Mouse (Mus musculus) kidney, adult 9 months (tissue): Measurements from ENCODE around the gene Smlr1.

Source experiments
- DNase-seq: peaks from one replicate; pipeline ENCODE4 v3.0.0; 2022

Gene Smlr1

DNA sequence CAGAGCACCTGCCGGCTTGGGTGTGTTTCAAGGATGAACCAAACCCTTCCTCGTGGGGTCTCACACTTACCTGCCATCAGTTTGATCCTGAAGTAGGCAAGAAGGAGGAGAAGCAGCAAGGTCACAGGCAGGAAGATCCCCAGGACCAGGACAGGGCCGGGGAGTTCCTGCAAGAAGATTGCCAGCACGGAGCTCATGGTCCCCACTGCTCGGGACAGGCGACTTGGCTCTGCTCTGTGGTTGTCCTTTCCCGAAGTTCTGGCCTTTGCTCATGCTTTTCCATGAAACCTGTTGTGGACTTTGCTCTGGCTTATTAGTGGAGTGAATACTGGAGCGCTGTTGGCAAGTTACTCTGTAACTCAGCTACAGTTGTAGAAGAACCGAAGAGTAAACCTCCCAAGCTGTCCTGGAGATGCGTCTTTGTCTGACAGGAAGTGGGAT lies at the start of gene Smlr1:
Gene Smlr1 (minus strand): TSS at position 377 of the 441 bp plus-strand sequence.
- peak; percentile 88 for DNase-seq

DNA sequence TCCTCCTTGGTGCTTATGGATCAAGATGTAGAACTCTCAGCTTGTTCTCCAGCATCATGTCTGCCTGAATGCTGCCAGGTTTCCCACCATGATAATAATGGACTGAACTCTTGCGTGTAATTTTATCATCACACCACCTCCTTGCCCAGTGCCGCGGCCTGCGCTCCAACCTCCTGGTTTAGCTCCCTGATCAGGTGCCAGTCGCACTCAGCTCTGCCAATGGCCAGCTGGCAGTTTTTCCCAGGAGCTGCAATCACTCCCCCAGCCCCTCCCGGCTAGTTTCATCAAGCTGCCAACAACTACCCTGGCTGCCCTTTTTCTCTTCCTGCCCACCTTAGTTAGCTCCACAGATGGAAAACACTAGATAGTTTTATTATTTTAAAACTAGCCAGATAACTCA lies 48.8 kb upstream of the Smlr1 start:
- no peak for DNase-seq

DNA sequence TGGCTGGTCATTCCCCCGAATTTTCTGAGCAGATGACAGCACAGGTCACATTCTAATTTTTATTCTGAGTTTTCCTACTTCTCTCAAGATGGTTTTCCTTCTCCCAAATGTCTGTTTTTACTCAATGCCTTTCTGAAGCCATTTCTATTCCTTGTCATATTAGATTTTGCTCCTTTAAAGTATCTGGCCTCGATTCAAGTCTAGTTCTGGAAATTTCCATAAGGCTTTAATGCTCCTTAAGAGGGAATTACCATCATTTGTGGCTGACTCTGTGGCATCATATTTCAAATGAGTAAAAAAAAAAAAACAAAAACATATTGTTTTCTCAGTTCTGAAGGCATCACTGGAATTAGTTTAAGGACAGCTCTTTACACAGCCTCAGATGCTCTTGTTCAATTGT lies 44.0 kb upstream of the Smlr1 start:
- no peak for DNase-seq

DNA sequence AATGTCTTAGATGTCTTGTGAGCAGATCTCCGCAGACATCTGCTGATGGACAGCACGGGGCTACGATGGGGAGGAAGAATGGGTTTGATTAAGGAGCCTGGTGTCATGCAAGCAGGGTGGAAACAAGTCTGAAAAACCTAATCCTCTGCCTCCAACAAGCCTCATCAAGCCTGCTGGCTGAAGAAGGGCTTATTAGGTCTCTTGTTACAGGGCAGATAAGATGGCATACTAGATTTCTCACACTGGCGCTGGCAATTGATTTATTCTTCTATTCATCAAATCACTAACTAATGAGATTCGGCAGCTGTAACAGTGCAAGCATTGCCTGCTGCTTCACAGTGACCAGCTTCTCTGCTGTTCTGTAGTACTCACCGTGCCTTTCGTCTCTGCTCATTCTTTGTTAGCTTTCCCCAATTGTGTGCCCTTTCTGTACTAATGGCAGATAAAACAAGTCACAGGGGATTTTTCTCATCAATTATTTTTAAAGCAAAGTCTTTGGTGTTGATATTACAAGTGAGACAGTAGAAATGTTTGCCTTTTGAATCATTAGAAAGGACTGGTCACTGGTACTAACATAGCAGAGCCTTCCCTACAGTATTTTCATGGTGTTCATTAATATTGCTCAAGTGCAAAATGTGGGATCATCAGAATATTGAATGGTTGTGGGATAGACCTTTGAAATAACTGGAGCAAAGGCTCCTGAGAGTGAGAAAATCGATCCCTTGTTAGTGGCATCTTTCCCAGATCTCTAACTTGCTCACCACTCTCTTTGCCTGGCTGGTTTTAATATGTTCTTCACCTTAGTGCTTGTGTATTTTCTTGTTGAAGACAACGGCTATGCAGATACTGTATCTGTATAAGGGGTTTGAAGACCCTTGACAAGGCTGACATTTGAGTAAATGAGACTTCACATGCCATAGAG lies 35.5 kb upstream of the Smlr1 start:
- DNase-seq: no peak

DNA sequence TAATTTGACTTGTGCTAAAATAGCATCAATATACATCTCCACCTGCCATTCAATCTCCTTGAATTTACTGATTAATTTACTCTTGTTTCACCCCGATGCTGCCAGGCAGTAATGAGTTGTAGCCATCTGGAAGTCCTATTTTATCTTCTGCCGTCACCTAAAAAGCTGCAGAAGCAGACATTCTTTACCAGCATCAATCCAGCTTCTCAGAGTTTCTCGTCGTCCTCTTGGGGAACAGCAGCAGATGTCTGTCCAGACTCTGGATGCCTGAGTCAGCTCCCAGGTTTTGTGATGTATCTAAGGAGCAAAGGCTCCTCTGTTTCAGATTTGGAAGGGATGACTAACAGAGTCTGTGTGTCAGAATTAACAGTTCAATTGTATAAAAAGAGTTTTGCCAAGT lies 16.9 kb upstream of the Smlr1 start:
- no peak for DNase-seq

DNA sequence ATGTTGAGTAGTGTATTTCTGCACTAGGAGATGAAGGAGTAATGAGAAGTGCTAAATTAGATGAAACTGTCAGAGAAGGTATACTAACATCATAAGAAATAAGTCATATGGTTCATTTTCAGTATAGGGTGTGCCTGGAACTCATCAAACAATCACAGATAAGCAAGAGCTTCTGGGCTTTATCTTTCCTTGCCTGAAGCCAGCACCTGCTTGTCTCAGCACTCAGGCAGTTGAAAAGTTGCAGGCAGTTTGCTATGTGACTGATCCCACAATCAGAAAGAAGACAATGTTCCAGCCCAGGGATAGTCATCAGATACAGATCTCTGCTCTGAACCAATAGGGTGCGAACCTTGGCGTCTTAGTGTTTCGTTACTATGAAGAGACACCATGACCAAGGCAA lies 5.0 kb upstream of the Smlr1 start:
- no peak for DNase-seq

DNA sequence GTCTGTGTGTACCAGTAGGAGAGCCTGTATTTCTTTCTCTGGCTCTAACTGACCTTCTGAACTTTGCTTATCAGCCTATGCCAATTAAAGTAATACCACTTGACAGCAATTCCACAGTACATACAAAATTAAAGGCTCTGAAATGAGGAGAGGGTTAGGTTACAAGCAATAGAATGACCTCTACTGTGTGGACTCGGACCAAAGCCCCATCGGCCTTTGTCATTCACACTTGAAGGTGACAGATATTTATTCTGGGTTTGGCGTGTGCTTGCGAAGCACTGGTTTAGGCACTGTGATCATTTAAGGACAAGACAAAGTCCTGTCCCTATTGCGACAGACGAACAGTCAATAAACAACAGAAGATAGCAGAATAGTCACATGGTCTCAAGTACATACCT lies 3.7 kb upstream of the Smlr1 start:
- no peak for DNase-seq

DNA sequence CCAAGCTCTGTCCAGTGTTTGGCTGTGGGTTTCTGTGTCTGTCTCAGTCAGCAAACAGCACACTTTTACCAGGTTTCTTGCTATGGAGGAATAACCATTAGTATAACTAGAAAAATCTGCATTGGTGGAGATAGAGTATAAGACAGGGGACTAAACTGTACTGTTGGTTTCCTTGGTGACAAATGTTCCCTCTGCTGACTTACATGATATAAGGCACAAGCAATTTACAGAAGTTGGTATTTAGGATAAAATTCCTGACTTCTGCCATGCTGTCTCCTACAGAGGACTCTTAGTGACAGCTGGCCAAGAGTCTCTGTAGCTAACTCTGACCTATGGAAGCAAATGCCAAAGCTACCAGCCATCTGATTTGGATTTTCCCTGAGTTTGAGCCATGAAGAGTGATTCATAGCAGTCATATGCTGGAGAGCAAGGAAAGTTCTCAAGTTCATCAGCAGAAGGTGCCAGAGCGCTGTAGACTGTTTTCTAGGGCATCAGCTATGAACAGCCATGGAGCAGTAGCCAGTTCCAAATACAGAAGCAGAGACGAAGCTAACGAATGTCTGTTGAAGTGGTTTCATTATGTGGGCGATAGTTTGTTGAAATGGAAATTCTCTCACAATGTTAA lies 3.2 kb upstream of the Smlr1 start:
- peak; percentile 20 for DNase-seq

DNA sequence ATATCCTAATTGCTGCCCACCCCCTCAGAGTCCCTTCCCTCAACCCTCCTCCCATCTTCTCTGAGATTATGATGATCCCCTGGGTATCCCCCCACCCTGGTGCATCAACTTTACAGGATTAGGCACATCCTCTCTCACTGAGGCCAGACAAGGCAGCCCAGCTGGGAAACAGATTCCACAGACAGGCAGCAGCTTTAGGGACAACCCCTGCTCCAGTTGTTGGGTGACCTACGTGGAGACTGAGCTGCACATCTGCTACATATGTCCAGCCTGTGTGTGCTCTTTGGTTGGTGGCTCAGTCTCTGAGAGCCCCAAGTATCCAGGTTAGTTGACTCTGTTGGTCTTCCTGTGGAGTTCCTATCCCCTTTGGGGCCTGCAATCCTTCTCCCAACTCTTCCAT lies 2.7 kb upstream of the Smlr1 start:
- DNase-seq: no peak

DNA sequence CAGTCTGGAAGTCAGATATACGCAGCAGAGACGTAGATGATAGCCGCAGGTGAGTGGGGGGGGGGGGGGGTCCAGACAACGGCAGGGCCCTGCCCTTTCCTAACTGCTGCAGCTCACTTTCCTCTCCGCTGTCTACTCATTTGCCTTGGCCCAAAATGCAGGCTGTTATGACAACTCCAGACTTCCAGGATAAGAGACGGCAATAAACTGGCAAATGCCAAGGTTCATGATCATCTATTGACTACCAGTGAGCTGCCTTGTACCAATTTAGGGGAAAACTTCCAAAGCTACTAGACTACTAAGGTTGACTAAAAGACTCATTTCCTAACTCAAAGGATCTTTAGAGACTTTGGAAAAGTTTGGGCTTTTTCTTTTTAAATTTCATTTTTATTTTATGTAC lies 554 bp upstream of the Smlr1 start:
- DNase-seq: no peak

DNA sequence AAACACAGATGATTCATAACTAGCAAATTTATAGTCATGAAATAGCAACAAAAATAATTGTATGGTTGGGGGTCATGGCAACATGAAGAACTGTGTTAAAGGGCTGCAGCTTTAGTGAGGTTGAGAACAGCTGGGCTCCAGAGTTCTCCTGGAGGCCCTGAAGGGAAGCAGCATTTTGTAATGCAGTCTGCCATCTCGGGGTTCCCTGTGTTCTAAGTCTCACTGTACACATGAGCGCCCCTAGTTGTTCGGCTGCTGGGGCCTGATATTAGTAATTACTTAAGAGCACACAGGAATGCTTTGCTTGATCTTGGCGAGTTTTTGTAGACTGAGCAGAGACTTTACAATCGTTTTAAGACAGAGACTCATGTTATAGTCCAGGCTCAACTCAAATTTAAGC lies 1.6 kb downstream of the Smlr1 start:
- no peak for DNase-seq

DNA sequence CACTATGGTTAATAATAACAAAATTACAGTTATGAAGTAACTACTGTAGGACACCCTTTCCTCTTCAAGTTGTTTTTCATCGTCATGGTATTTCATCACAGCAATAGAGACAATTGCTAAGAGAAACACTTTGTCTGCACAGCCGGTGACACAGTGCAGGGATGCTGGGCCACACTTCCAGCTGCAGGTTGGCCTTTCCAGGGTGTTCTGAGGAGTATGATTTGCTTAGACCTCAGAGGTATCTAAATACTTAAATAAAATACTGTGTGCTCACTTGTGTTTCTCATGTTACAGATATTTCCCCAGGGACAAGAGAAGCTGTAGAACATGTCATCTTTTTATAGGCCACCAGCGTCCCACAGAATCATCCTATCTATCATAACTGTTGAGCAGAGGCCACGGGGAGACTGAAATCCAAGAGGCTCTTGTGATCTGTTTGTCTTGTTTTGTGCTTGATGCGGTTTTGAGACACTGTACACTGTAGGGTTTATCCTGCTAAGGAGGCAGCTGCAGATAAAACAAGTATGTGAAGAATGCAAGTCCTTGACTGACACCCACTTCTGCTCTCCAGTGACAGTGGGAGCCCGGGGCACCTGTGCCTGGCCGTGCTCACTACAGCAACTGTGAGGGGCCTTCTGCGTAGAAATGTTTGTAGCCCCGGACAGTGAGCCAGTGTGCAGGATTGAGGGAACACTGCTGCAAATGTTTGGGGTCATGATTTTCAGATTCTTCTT lies 2.4 kb downstream of the Smlr1 start:
- DNase-seq: no peak

DNA sequence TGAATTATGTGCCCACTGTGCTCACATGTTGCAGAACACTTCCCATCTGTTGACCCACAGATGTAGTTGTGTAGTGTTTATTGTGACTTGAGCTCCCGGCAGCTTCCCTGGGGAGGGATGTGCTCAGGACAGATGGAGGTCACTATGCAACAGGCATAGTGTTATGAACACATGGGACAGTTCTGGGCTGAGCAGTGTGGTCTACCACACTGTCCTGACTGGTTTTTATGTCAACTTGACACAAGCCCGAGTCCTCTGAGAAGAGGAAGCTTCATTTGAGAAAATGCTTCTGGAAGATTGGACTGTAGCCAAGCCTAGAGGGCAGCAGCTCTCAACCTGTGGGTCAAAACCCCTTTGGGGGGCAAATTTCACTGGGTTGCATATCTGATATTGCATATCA lies 3.0 kb downstream of the Smlr1 start:
- peak; percentile 32 for DNase-seq

DNA sequence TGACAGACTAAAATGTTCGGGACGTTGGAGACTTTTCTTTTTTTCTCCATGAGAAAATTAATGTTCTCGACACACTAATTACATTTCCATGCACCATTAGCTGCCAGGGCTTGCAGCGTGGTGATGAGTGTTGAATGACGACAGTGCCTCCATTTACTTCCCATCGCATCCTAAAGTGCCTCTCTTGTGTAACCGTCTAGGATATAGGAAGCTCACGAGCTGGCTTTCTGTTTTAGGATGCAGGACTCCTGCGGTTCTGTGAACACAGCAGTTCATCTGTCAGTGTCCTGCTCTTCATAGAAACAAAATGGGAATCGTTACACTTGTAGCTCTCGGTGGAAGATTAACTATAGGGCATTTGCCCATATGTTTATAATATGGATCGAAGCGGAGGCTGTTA lies 4.7 kb downstream of the Smlr1 start:
- DNase-seq: no peak

DNA sequence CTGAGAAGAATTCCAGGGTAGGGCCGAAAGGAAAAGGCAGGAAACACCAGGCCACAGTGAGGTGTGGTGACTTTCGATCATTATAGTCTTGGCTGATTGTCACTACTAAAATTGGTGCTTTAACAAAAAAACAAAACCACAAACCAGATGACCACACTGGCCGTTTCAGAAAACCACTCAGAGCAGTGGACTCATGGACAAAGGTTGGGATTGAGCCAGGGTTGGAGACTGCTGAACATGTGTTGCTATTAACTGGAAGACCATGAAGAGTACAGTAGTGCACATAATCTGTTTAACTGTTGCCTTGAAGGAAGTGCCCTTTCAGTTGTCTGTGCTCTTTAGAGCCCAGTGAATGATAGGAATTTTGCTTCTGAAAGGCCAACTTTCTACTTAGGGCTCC lies 8.9 kb downstream of the Smlr1 start:
- DNase-seq: no peak

DNA sequence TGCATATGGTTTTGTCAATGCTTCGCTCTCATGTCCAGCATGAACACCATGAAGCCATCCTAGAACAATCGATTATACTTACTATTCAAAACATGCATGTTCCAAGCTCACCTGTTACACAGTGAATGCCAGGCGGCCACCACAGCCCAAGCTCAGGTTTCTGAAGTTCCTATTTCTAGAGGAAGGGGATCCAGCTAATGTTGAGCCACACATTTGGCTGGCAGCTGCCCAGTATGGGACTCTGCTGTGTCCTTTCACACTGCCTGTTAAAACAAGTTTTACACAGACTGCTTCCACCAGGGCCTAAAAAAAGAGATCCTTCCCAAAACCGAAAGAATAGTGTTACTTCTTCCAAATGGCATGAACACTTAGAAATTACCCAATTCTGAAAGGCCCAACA lies 9.4 kb downstream of the Smlr1 start:
- DNase-seq: no peak

DNA sequence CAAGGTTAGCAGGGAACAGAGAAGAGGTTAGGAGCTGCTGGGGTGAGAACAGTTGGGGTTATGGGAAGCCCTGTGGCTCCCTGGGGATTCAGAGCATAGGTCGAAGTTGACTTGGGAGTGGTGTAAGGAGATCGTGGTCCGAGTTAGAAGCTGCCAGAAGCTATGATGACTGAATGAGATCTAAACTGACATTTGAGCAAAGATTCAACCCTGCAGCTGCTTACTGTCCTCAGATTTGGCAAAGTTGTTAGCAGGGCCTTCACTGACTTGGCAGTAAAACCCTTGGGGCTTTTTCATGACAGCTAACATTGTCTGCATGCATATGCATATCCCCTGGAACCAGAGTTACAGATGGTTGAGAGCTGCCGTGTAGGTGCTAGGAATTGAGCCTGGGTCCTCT lies 9.9 kb downstream of the Smlr1 start:
- DNase-seq: no peak

DNA sequence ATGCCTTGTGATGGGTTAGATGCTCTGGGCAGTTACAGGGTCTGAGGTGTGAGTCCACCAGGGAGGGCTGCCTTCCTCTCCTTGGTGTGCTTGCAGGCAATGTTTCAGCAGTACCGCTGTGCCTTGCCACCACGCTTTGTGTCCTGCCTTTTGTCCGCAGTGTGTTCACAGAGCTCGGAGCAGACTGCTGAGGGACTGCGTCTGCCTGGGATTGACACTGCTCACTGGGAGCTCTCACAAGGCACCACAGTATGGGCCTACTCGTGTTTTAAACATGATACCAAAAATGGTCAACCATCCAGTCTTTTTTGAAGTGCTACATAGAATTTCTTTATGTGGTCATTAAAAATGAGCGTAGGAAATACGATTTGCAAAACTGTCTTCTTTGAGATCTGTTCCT lies 12.3 kb downstream of the Smlr1 start:
- DNase-seq: no peak

DNA sequence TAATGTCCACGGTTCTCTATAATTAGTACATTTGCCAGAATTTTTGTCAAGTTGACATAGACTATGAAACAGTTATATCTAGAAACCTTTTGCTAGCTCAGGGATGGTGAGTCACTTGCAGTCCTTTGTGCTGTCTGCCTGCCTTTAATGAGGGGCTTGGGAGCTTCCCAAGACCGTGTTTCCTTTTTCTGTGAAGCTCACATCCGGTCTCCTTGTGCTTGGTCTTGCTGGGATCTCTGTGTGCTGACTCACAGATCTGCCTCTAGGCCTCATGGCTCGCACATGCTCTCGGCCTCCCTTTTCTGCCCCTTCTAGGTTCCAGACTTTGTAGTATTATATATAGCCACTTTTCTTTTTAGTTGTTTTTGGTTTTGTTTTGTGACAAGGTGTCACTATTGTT lies 15.6 kb downstream of the Smlr1 start:
- DNase-seq: peak; percentile 36

DNA sequence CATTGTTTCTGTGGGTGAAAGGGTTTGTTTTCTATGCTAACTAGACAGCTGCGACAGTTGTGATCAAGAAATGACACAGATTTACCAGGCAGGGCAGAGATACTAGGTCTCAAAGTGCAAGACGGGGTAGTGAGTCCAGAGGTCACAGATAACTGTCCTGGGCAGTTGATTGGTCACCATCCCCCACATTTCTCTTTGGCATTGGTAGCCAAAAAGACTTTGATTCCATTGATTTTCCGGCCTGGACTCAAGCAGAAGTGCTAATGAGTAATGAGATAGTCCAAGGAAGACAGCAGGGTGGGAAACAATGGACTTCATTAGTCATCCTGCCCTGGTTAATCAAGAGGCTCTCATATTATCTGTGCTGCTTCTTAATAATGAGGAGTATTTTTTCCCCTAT lies 16.1 kb downstream of the Smlr1 start:
- peak; percentile 54 for DNase-seq

DNA sequence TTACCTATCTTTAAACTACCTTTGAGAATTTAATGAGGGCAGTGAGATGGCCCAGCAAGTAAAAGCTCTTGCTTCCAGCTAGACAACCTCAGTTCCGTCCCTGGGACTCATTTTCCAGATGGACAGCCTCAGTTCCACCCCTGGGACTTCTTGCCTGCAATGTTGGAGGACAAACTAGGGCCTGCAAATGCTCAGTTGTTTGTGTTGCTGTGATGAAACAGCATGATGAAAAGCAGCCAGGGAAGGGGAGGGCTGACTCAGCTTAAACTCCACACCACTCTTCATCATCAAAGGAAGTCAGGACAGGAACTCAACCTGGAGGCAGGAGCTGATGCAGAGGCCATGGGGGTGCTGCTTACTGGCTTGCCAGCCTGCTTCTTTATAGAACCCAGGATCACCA lies 22.2 kb downstream of the Smlr1 start:
- DNase-seq: no peak

DNA sequence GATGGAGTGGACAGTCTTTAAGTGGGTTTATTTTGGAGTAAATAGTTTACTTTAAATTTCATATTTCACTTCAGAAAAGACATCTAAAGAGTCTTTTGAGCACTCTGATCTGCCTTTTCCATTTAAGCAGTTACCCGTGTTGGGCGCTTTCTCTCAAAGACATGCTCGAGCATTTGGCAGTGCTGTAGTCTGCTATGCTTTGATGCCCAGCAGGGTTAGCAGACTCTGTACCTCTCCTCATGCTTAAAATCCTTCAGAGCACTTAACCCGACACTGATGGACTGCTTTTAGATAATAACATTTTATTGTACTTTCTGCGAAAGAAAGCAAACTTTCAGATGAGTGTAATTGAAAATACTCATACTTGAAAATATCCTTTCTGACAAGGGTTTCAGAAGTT lies 32.8 kb downstream of the Smlr1 start:
- no peak for DNase-seq

DNA sequence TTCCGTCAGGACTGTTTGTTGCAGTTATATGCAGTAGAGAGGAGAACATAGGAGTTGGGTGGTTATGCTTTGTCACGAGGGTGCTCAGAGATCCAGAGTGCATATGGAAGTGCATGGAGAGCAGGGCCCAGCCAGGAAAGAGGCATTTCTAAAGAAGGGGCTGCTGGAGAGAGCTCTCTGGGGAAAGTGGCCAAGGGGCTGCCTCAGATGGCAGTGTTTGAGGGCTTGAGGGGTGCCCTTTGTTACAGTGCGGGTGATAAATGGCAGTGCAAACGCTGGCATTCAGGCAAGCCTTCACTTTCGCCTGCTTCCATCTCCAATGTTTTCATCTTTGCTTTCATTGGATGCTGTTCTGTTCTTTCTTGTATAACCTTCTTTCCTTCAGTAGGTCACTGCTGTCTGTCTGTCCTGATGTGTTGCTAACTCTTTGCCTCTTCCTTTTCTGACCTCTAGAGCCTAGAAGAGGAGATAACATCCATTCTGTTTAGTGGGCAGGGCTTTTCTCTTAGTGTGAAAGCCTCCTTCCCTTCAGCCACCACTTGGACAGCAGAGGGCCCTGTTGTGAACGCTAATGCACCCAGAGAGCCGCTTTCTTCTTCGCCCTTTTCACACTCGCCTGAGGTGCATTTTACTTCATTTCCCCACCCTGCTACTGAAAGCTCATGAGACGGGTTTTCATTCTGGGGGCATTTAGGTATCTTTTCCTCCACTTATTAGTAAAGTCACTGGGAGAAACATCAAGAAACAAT lies 36.6 kb downstream of the Smlr1 start:
- peak; percentile 5 for DNase-seq
